Mouse (Mus musculus) spleen, postnatal 4 days (tissue): ENCODE measurements around the gene AL607142.1.

Source experiments
- DNase-seq, 2 experiments: peaks; one replicate each; pipeline ENCODE4 v3.0.0; 2022; ENCODE audit warnings: low spot score in 2 of 2

Gene AL607142.1

GRCm38 (mm10) chr4:120064696-120065095 lies at the start of gene AL607142.1:
Gene AL607142.1, plus strand, starts transcription at chr4:120064996.
- no peak for DNase-seq

GRCm38 (mm10) chr4:120018426-120018825 lies 46.4 kb upstream of the AL607142.1 start:
- DNase-seq = no peak

GRCm38 (mm10) chr4:120022392-120022791 lies 42.4 kb upstream of the AL607142.1 start:
- no peak for DNase-seq

DNA sequence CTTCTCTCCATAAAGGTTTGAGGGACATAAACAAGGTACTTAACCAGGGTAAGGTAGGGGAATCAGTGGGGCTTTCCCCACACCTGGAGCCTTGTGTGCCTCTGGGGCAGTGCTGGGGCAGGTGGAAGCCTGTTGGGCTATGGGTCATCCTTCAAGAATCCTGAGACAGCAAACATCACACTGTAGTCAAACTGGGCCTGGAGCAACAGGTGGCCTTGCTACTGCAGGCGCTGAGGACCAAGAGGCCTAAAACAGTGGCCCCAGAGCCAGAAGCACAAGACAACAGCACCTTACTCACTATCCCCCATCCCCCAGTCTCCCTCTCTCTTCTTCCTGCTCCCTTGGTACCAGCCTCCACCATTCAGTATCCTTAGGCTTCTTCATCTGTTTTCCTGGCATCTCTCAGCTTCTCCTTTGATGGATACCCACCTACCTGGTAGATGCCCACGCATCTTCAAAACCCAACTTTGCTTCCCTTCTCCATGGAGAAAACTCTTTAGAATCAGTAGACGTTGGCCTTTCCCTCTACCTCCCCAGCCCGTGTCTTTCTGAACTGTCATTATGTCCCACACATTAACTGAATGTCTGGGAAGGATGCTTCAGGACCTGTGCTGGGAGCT lies 41.5 kb upstream of the AL607142.1 start:
- no peak for DNase-seq

DNA sequence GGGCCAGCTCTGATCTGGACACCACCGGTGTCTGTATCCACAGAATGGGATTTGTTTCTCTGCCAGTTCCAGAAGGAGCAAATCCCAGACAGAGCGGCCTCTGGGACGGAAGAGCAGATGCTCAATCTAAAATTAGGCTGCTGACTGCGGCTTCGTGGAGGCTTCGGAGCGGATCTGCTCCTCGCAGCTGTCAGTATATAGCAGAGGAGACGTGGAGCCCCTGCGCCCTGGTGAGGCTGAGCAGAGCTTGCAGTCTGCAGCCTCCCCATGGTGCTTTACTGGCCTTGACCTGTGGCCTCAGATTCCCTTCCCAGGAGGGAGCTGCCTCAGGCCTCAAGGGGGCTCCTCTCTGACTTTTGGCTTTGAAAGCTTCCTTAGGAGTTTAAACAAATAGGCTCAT lies 40.7 kb upstream of the AL607142.1 start:
- DNase-seq = no peak

DNA sequence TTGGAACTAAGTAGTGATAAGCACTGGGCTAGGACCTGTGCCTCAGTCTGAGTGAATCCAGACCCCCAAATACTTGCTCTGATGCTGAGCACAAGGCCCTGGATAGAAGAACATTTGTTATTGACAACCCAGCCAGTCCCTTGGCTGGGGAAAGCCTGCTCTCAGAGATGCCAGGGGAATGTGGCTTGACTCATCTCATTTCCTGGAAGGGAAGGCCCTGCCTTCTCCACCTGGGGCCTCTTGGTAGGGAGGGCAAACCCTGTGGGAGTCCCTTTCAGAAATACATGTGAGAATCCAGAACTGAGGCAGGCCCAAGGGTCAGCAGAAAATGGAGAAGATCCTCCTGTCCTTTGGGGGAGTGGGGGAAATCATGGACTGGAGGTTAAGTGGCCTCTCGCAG lies 37.1 kb upstream of the AL607142.1 start:
- DNase-seq = no peak

GRCm38 (mm10) chr4:120029937-120030336 lies 34.9 kb upstream of the AL607142.1 start:
- DNase-seq = no peak

DNA sequence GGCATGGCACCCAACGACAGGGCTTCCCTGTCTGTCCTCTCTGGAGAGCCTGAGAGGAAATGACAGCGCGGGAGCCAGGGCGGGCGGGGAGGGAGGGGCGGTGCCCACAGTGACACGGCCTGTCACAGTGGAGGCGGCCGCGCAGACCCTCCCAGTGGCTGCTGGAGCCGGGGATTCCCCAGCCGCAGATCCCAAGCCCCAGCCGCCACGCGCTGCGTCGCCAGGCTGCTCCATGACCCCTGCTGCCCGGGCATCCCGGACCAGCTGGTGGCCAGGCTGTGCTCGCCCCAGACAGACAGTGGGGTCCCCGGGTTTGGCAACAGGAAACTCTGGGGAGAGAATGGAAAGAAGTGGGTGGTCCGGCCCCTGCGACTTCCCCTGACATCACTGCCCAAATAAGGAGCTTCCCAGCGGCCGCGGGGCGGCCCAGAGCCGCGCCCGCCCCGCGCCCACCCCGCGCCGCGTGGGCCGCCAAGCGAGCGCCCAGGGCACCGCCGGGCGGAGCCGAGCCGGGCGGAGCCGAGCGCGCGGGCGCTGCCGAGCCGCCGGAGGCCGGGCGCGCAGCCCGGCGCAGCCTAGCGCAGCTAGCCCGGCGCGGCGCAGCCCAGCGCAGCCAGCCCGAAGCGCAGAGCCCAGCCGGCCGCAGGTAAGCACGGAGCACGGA lies 32.3 kb upstream of the AL607142.1 start:
- peak in 1 of 2 experiments; percentile 66 for DNase-seq

DNA sequence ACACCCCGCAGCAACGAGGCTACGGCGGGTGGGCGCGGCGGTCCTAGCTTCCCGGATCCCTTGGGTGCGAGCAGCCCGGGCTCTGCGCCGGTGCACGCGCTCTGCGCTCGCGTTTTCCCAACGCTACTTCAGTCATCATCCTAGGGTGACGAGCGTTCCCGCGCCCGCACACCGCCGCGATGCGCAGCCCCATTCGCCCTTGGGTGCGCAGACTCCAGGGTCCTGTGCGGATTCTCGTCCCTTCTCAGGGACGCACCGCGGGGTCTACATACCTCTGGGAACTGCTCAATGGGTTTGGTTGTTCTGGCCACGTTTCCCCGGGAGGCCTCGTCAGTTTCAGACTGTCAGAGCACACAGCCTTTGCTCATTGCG lies 31.8 kb upstream of the AL607142.1 start:
- DNase-seq = peak in 1 of 2 experiments; percentile 66

DNA sequence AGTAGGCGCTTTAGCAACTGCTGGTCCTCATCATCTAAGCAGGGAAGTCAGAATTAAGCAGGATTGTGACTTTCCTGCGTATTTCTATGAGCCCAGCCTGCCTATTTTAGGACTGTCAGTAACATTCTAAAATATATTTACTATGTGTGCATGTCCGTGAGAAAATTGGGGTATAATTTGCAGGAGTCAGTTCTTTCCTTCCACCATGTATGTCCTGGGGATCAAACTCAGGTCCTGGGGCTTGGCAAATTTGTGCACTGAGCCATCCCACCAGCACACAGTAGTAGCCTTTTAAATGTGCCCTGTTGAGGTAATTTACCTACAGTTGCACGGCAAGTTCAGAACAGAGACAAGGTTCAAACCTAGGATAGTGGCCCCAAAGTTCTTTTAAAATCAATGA lies 28.5 kb upstream of the AL607142.1 start:
- no peak for DNase-seq

- no peak for DNase-seq
Measured at GRCm38 (mm10) chr4:120037007-120037406, 27.8 kb upstream of the AL607142.1 start.

GRCm38 (mm10) chr4:120041520-120041919 lies 23.3 kb upstream of the AL607142.1 start:
- no peak for DNase-seq

DNA sequence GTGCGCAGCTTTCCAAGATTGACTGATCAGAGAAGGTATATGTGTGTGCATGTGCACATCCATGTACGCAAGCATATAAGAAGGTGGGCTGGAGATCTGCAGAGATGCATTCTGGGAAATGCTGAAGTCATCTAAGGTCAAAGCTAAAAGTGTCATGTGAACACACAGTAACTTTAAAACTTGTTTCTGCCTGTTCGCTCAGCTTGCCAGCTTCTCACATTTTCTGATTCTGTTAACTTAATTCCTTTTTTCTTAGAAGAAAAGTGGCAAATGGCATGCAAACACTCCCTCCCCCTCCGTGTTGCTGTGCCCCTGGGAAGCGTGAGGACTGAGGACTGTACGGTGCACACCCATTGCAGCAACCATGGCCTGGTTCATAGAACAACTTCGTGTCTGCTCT lies 22.3 kb upstream of the AL607142.1 start:
- no peak for DNase-seq

GRCm38 (mm10) chr4:120044612-120045011 lies 20.2 kb upstream of the AL607142.1 start:
- no peak for DNase-seq

DNA sequence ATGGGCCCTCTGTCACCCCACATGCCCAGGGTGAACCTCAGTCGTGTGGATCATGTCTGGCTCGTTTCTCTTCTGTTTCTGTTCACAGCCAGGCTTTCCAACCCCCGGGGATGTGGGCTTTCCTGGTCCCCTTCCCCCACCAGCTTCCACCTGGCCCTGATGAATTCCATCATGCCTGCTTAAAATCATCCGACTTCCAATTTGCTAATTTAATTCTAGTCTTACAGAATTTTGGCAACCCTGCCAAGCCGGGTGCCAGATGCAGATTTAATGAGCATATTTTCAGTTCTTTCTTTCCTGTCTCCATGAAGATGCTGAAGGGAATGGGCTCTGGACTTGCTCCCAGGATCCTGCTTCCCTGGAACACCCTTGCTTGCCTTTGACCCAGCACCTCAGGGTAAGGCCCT lies 19.7 kb upstream of the AL607142.1 start:
- DNase-seq = no peak

GRCm38 (mm10) chr4:120045871-120046270 lies 18.9 kb upstream of the AL607142.1 start:
- DNase-seq = no peak

DNA sequence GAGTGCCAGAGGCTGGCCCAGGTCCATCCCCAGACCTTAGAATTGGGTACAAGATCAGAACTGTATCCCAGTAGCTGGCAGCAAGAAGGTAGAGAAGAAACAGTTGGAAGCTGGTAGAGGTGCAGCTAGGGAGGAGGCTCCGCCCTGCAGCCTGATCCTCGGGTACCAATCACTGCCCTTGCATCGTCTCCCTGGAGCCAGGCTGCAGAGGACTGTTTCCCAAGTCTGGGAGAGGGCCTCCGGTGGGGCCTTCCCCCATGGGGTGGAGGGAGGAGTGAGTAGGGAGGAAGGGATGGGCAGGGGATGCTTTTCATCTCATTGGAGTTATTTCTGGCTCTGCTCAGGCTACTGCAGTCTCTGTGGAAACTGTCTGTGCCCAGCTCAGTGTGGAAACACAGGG lies 17.7 kb upstream of the AL607142.1 start:
- DNase-seq = no peak

- no peak for DNase-seq
Measured at GRCm38 (mm10) chr4:120048274-120048673, 16.5 kb upstream of the AL607142.1 start.

- DNase-seq = no peak
Measured at GRCm38 (mm10) chr4:120049857-120050256, 14.9 kb upstream of the AL607142.1 start.

GRCm38 (mm10) chr4:120052481-120052880 lies 12.3 kb upstream of the AL607142.1 start:
- DNase-seq = no peak

- no peak for DNase-seq
Measured at GRCm38 (mm10) chr4:120053026-120054005, 11.5 kb upstream of the AL607142.1 start.

DNA sequence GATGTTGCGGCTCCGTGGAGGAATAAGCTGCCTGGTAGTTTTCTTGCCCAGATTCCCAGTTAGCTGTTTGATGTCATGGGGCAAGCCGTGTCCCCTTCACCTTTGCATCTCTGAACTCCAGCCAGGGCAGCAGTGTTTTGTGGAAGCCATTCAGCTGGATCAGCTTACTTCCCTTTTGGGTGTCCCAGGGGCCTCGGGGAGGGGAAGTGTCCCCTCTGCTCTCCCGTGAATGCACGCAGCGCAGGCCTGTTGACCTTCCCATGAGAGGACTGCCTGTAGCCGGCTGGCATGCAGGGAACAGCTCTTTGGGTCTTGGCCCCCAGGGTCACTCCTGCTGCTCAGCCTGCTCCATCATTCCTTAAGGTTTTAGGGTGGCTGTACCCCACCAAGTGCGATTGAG lies 10.7 kb upstream of the AL607142.1 start:
- peak; percentile 64 to 74 for DNase-seq
